Mouse (Mus musculus) liver, embryonic 14.5 days (tissue): ENCODE measurements at regions not wholly inside any gene's neighbourhood (a gene's known extent, or its start where the extent isn't known, plus 50 kb on each side); places are given as distances from the start of the nearest gene placed in this dataset. TPM values are rescaled to one million over a fixed set of nuclear protein-coding genes. Genes with fewer than 3 reads are reported as not detected.

ENCODE experiments used
- ATAC-seq: fragments of 200-750 bp; cut with Nextera tagmentation; 2 replicates; pipeline ENCODE4 v1.8.0; 2017; ENCODE audit warnings: moderate number of reproducible peaks, mild to moderate bottlenecking, moderate library complexity; ENCODE audit not compliant: insufficient read depth
- DNase-seq, 3 experiments: peaks; one replicate each; pipeline ENCODE4 v3.0.0-alpha.2; 2012 to 2013; ENCODE audit warnings: low read depth in 3 of 3, low spot score in 3 of 3
- H3K27ac ChIP-seq: fragments of 300-500 bp; sonication (generic); 2 replicates; pipeline ENCODE4 v1.5.1; 2014; ENCODE audit warnings: moderate library complexity, mild to moderate bottlenecking, control low read depth, inconsistent platforms
- H3K27me3 ChIP-seq: fragments of 300-500 bp; sonication (generic); 2 replicates; pipeline ENCODE4 v1.6.1; 2014; ENCODE audit warnings: mild to moderate bottlenecking, low read length, moderate library complexity; ENCODE audit not compliant: control insufficient read depth, insufficient read depth
- H3K36me3 ChIP-seq: fragments of 300-500 bp; sonication (generic); replicated peaks from 2 replicates; pipeline ENCODE4 v1.6.1; 2014; ENCODE audit warnings: low read depth; ENCODE audit not compliant: control insufficient read depth, insufficient read depth
- H3K4me1 ChIP-seq, 2 experiments: fragments of 200-500 bp in 1 of 2; fragments of 300-500 bp in 1 of 2; sonication (generic) in 1 of 2; replicated peaks; 2 replicates each; pipeline ENCODE4 v1.6.1; 2012 to 2014; ENCODE audit warnings: antibody characterized with exemption in 1 of 2, inconsistent platforms in 1 of 2, low read length in 1 of 2; ENCODE audit not compliant: control insufficient read depth in 2 of 2, insufficient read depth in 2 of 2
- H3K4me2 ChIP-seq: fragments of 300-500 bp; sonication (generic); 2 replicates; pipeline ENCODE4 v1.6.1; 2014; ENCODE audit warnings: low read depth, mild to moderate bottlenecking, control low read depth, moderate library complexity
- H3K4me3 ChIP-seq, 2 experiments: fragments of 200-500 bp in 1 of 2; fragments of 300-500 bp in 1 of 2; sonication (generic) in 1 of 2; 2 replicates each; pipeline ENCODE4 v1.5.1; 2012 to 2014; ENCODE audit warnings: low read depth in 2 of 2, low read length in 2 of 2, mild to moderate bottlenecking in 2 of 2, control low read depth in 1 of 2, inconsistent platforms in 1 of 2, moderate library complexity in 1 of 2; ENCODE audit not compliant: insufficient read depth in 1 of 2
- H3K9ac ChIP-seq: fragments of 300-500 bp; sonication (generic); replicated peaks from 2 replicates; pipeline ENCODE4 v1.6.1; 2014; ENCODE audit warnings: mild to moderate bottlenecking, control low read depth, moderate library complexity
- H3K9me3 ChIP-seq: fragments of 300-500 bp; sonication (generic); 2 replicates; pipeline ENCODE4 v1.6.1; 2016; ENCODE audit warnings: low read length, mixed read lengths; ENCODE audit not compliant: control insufficient read depth
- CTCF ChIP-seq: IDR thresholded peaks from 2 replicates; pipeline ENCODE4 v1.5.1; 2016; ENCODE audit warnings: antibody characterized with exemption, low read depth, control low read depth
- EP300 ChIP-seq: IDR thresholded peaks from 2 replicates; pipeline ENCODE4 v1.6.1; 2016; ENCODE audit warnings: antibody characterized with exemption, low read depth
- WGBS: fragments of 180-500 bp; shearing (Covaris S2); extraction: QIAGEN DNeasy Blood & Tissue Kit; methylation state at CpG from one replicate; pipeline ENCODE4 v1.1.7; 2014; ENCODE audit not compliant: insufficient replicate concordance; 5-methylcytosine and 5-hydroxymethylcytosine counted together
- microRNA-seq: library from miRNA; unstranded; fragments of <30 nt; microRNA quantifications from one replicate; pipeline ENCODE4, GENCODE M21; 2016

GRCm38 (mm10) chr12:94910816-94911215 lies 781.2 kb upstream of the Flrt2 start:
- ATAC-seq: no peak
- no peaks in the 10 kb centered on the region for H3K36me3 ChIP-seq

GRCm38 (mm10) chr12:94943067-94943466 lies 749.0 kb upstream of the Flrt2 start:
- Histone ChIP-seq H3K9ac (no peak overlapping the region), H3K27ac (no peak overlapping the region), H3K4me2 (no peak overlapping the region), H3K4me3 (no peak overlapping the region), H3K36me3 (no peaks in the 10 kb centered on the region), H3K4me1 (no peaks in the 10 kb centered on the region), H3K9me3 (no peaks in the 10 kb centered on the region), H3K27me3 (no peaks in the 10 kb centered on the region)
- ATAC-seq (no peak), DNase-seq (no peak)
- WGBS: 76% methylated on average over 6 of the region's 6 CpGs
- no peak for TF ChIP-seq EP300
- no peak for TF ChIP-seq CTCF

More at GRCm38 (mm10) chr12:94910816-94911215, 781.2 kb upstream of the Flrt2 start:
- H3K4me2 ChIP-seq: no peak overlapping the region
- H3K27ac ChIP-seq: no peak overlapping the region
- 32% methylated on average over 2 of the region's 2 CpGs for WGBS
- H3K4me1 ChIP-seq: no peaks in the 10 kb centered on the region
- no peak for DNase-seq
- H3K4me3 ChIP-seq: no peak overlapping the region
- H3K9ac ChIP-seq: no peak overlapping the region
- TF ChIP-seq CTCF: no peak
- no peaks in the 10 kb centered on the region for H3K27me3 ChIP-seq
- H3K9me3 ChIP-seq: no peaks in the 10 kb centered on the region

Small RNAs in the stretch of these regions (microRNA-seq; reads per million reads assigned to microRNA genes)
- gene Mir8099-2: not detected
